Comparison of ENCODE assay signal across 22 mouse cellular contexts in the genomic region with DNA sequence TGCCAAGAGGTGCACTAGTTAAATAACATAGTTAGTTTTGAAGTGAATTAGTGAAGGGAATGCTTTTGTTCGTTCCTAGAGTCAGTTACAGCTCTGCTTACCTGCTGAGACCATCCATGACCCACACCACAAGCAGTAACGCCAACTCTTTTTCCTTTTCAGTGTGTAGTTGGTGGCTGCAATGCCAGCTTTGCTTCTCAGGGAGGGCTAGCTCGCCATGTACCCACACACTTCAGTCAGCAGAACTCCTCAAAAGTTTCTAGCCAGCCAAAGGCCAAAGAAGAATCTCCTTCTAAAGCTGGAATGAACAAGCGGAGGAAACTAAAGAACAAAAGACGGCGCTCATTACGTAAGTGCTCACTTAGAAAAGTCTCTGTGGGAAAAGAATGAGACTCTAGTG. TPM values are rescaled to one million over a fixed set of nuclear protein-coding genes. Genes with fewer than 3 reads are reported as not detected.
DNase-seq lines count a peak whose midpoint lies in the region; ATAC-seq and TF ChIP-seq lines count a peak whose summit lies in the region.
"Had no signal": no experiment of that assay in that cellular context is flagged by ENCODE, and none has a peak within 500 bp of the region (broad histone marks: within the 10 kb centered on the region; RNA-seq: fewer than 3 reads in every experiment).

No protein-coding gene starts in this region.

- ATAC-seq in frontal cortex, adult (ENCODE audit: low TSS enrichment): peak; percentile 60
- no peak for ATAC-seq in intestine, embryonic 14.5 days (replicated peaks; ENCODE audit: low FRiP score, low TSS enrichment, low read depth)
- no peak for ATAC-seq in intestine, embryonic 16.5 days
- no peak for ATAC-seq in stomach, postnatal 0 days (ENCODE audit: low FRiP score, low TSS enrichment)
- ATAC-seq: activated CD4-positive, CD25-positive, alpha-beta regulatory T cell, adult 4 months; CD4-positive, CD25-positive, alpha-beta regulatory T cell, adult 4 months; Patski had no signal

- no peak overlapping the region for H3K4me3 ChIP-seq in intestine, embryonic 14.5 days (ENCODE audit: low read depth, low read length)
- no peak overlapping the region for H3K4me3 ChIP-seq in intestine, embryonic 16.5 days (ENCODE audit: low read length)
- H3K4me3 ChIP-seq in stomach, postnatal 0 days (ENCODE audit: low read depth, low read length): no peak overlapping the region

- no peaks in the 10 kb centered on the region for H3K9me3 ChIP-seq in intestine, embryonic 14.5 days (ENCODE audit: control insufficient read depth, low read length)
- no peaks in the 10 kb centered on the region for H3K9me3 ChIP-seq in intestine, embryonic 16.5 days (ENCODE audit: control insufficient read depth, low read length)
- H3K9me3 ChIP-seq in stomach, postnatal 0 days (ENCODE audit: control insufficient read depth, low read length): no peaks in the 10 kb centered on the region
- H3K9me3 ChIP-seq: G1E had no signal

- no peak overlapping the region for H3K9ac ChIP-seq in intestine, embryonic 14.5 days (ENCODE audit: low read length)
- no peak overlapping the region for H3K9ac ChIP-seq in intestine, embryonic 16.5 days (ENCODE audit: low read depth, low read length)
- no peak overlapping the region for H3K9ac ChIP-seq in stomach, postnatal 0 days (ENCODE audit: low read length)

- TF ChIP-seq EP300 in stomach, postnatal 0 days (optimal IDR thresholded peaks at IDR 0.05): no peak

- intact Hi-C loops in gastrocnemius, postnatal 14 days (cut with DNase I; ENCODE audit: low total_unique reads): no loop called here

- no peaks in the 10 kb centered on the region for H3K27me3 ChIP-seq in intestine, embryonic 14.5 days (replicated peaks; ENCODE audit: control insufficient read depth, insufficient read depth, low read length)
- no peaks in the 10 kb centered on the region for H3K27me3 ChIP-seq in intestine, embryonic 16.5 days (replicated peaks; ENCODE audit: control insufficient read depth, insufficient read depth, low read length)
- no peaks in the 10 kb centered on the region for H3K27me3 ChIP-seq in stomach, postnatal 0 days (ENCODE audit: control insufficient read depth, insufficient read depth, low read length)
- H3K27me3 ChIP-seq: CH12.LX, Patski had no signal

- 94% methylated on average over 7 of the region's 7 CpGs for WGBS in intestine, embryonic 14.5 days
- WGBS in intestine, embryonic 16.5 days: 95% methylated on average over 7 of the region's 7 CpGs
- 87% methylated on average over 7 of the region's 7 CpGs for WGBS in stomach, postnatal 0 days

- H3K27ac ChIP-seq in intestine, embryonic 14.5 days (ENCODE audit: low read depth): no peak overlapping the region
- H3K27ac ChIP-seq in intestine, embryonic 16.5 days (ENCODE audit: low read length): no peak overlapping the region
- H3K27ac ChIP-seq in stomach, postnatal 0 days (replicated peaks): 0 out of 2 replicates have a peak overlapping the region, but pooled peaks have one; percentile 13

- TF ChIP-seq CTCF in stomach, postnatal 0 days (IDR thresholded peaks at IDR 0.05; ENCODE audit: low read depth): no peak

- no peak overlapping the region for H3K4me2 ChIP-seq in intestine, embryonic 14.5 days (ENCODE audit: low read length)
- no peak overlapping the region for H3K4me2 ChIP-seq in intestine, embryonic 16.5 days (ENCODE audit: low read depth, low read length)
- H3K4me2 ChIP-seq in stomach, postnatal 0 days (replicated peaks; ENCODE audit: low read depth): no peak overlapping the region

- no peak for DNase-seq in frontal cortex, postnatal 14 days (ENCODE audit: low spot score in 2 of 2)
- DNase-seq in heart, adult 11 months: peak; percentile 61
- DNase-seq in heart, adult 9 months (ENCODE audit: low spot score in 2 of 2): no peak
- peak; percentile 15 for DNase-seq in intestine, embryonic 14.5 days (ENCODE audit: low spot score)
- DNase-seq in stomach, postnatal 0 days (ENCODE audit: low spot score): no peak
- DNase-seq in gastrocnemius, postnatal 14 days: no peak
- DNase-seq: adrenal gland, adult 2 months; adrenal gland, adult 8-10 months; adrenal gland, postnatal 10 days; adrenal gland, postnatal 14 days; adrenal gland, postnatal 25 days; adrenal gland, postnatal 36 days; B cell, adult 2 months; cerebellum, adult 11 months; cerebellum, adult 11-12 months had no signal

- no peaks in the 10 kb centered on the region for H3K4me1 ChIP-seq in intestine, embryonic 14.5 days (replicated peaks; ENCODE audit: control insufficient read depth, insufficient read depth, low read length)
- no peaks in the 10 kb centered on the region for H3K4me1 ChIP-seq in intestine, embryonic 16.5 days (ENCODE audit: control insufficient read depth, insufficient read depth, low read length)
- no peaks in the 10 kb centered on the region for H3K4me1 ChIP-seq in stomach, postnatal 0 days (replicated peaks; ENCODE audit: control insufficient read depth, insufficient read depth)

- H3K36me3 ChIP-seq in intestine, embryonic 14.5 days (ENCODE audit: control insufficient read depth, insufficient read depth, low read length): peaks cover 79% of the 10 kb centered on the region
- peaks cover 32% of the 10 kb centered on the region; the same call in 1 of the 2 replicates for H3K36me3 ChIP-seq in intestine, embryonic 16.5 days (ENCODE audit: control insufficient read depth, insufficient read depth, low read length)
- H3K36me3 ChIP-seq in stomach, postnatal 0 days (ENCODE audit: control insufficient read depth, insufficient read depth, low read length): peaks cover 22% of the 10 kb centered on the region

RNA-seq across cellular contexts. Expression of gene Aebp2, which starts 19.5 kb away (rescaled TPM):
- polyA plus RNA-seq in intestine, embryonic 14.5 days (2014; fragmentation: Nextera tagmentation; extraction: Ambion mirVana): 13.7 and 13.9 TPM in 2 replicates
- 6.4 and 7.3 TPM in 2 replicates for polyA plus RNA-seq in intestine, embryonic 16.5 days (2015; fragmentation: Nextera tagmentation; extraction: Ambion mirVana)
- 7.3 and 8.0 TPM in 2 replicates for polyA plus RNA-seq in stomach, postnatal 0 days (2015; fragmentation: Nextera tagmentation; extraction: Ambion mirVana)
- total RNA-seq in gastrocnemius, postnatal 14 days (2021): 10 to 100 TPM; 29.9 to 32.0 TPM

Comparison
In these comparisons a context has a peak if more than half of its experiments do, and no peak if none do; other contexts are left out.
1. DNase-seq: peak in heart, adult 11 months (single experiment) and intestine, embryonic 14.5 days (single experiment); none in frontal cortex, postnatal 14 days (0 of 2), heart, adult 9 months (0 of 2), stomach, postnatal 0 days (single experiment) and gastrocnemius, postnatal 14 days (single experiment).